Mouse (Mus musculus): ENCODE measurements at regions not wholly inside any gene's neighbourhood (a gene's known extent, or its start where the extent isn't known, plus 50 kb on each side); places are given as distances from the start of the nearest gene placed in this dataset.
A peak's percentile ranks its signal among the peaks of the same experiment; 100 is the strongest.

- DNase-seq = no peak
Measured at GRCm38 (mm10) chr10:6053207-6053606, 131.0 kb upstream of the Rgs17 start.

GRCm38 (mm10) chr10:6043358-6043757, 121.2 kb upstream of the Rgs17 start:
- no peak for DNase-seq

- no peak for DNase-seq
Measured at GRCm38 (mm10) chr10:6039771-6040170, 117.6 kb upstream of the Rgs17 start.

GRCm38 (mm10) chr10:6035792-6036487, 113.7 kb upstream of the Rgs17 start:
- peak; percentile 94 for DNase-seq

GRCm38 (mm10) chr10:6032469-6032868, 110.3 kb upstream of the Rgs17 start:
- DNase-seq = no peak

GRCm38 (mm10) chr10:6027551-6027950, 105.4 kb upstream of the Rgs17 start:
- no peak for DNase-seq

- no peak for DNase-seq
Measured at GRCm38 (mm10) chr10:6026317-6026716, 104.1 kb upstream of the Rgs17 start.

GRCm38 (mm10) chr10:6022609-6023283, 100.5 kb upstream of the Rgs17 start:
- no peak for DNase-seq

GRCm38 (mm10) chr10:6020944-6021684, 98.9 kb upstream of the Rgs17 start:
- no peak for DNase-seq

- no peak for DNase-seq
Measured at GRCm38 (mm10) chr10:6013743-6014142, 91.5 kb upstream of the Rgs17 start.

- DNase-seq = no peak
Measured at GRCm38 (mm10) chr10:6011541-6011940, 89.3 kb upstream of the Rgs17 start.

- DNase-seq = no peak
Measured at GRCm38 (mm10) chr10:6011029-6011428, 88.8 kb upstream of the Rgs17 start.

- DNase-seq = no peak
Measured at GRCm38 (mm10) chr10:6007238-6007972, 85.2 kb upstream of the Rgs17 start.

- no peak for DNase-seq
Measured at GRCm38 (mm10) chr10:5981433-5981832, 59.2 kb upstream of the Rgs17 start.

- DNase-seq = no peak
Measured at GRCm38 (mm10) chr10:5978534-5978933, 56.3 kb upstream of the Rgs17 start.
